Mouse (Mus musculus) megakaryocyte, adult 5-6 weeks (primary cell): Measurements from ENCODE around the gene Rtn1. TPM values are rescaled to one million over a fixed set of nuclear protein-coding genes. Genes with fewer than 3 reads are reported as not detected.

Experiments used
- ATAC-seq: 2 replicates; pipeline ENCODE4 v1.8.0; 2016; ENCODE audit warnings: mild to moderate bottlenecking, inconsistent platforms; ENCODE audit not compliant: poor library complexity, severe bottlenecking
- total RNA-seq, 2 experiments: library from RNA; stranded (forward) in 1 of 2; stranded (reverse) in 1 of 2; fragments of 153-499, 151-499 nt in 1 of 2; fragments of 221-1000, 200-1000 nt in 1 of 2; gene quantifications; 2 replicates each; pipeline versions ENCODE4 v1.2.3 to v1.2.4; 2015 to 2017

Rtn1 gene
- total RNA-seq, 2 experiments from 2014 or later: 2.1 to 8.9 TPM

- ATAC-seq: no peak
Observed at GRCm38 (mm10) chr12:72234151-72234550, 174.7 kb downstream of the Rtn1 start.

- no peak for ATAC-seq
Observed at GRCm38 (mm10) chr12:72232826-72233790, 175.7 kb downstream of the Rtn1 start.

GRCm38 (mm10) chr12:72232176-72232575, 176.7 kb downstream of the Rtn1 start:
- no peak for ATAC-seq

GRCm38 (mm10) chr12:72229451-72230196, 179.2 kb downstream of the Rtn1 start:
- no peak for ATAC-seq

GRCm38 (mm10) chr12:72227731-72228130, 181.1 kb downstream of the Rtn1 start:
- no peak for ATAC-seq

GRCm38 (mm10) chr12:72225371-72225770, 183.5 kb downstream of the Rtn1 start:
- ATAC-seq: no peak

- no peak for ATAC-seq
Observed at GRCm38 (mm10) chr12:72223557-72224102, 185.2 kb downstream of the Rtn1 start.

GRCm38 (mm10) chr12:72213554-72213953, 195.3 kb downstream of the Rtn1 start:
- no peak for ATAC-seq

- no peak for ATAC-seq
Observed at GRCm38 (mm10) chr12:72200828-72201227, 208.0 kb downstream of the Rtn1 start.

GRCm38 (mm10) chr12:72197925-72198486, 210.8 kb downstream of the Rtn1 start:
- ATAC-seq: no peak

GRCm38 (mm10) chr12:72197434-72197833, 211.4 kb downstream of the Rtn1 start:
- ATAC-seq: no peak

GRCm38 (mm10) chr12:72184929-72185328, 223.9 kb downstream of the Rtn1 start, which contains the start of gene Ccdc175:
Gene Ccdc175 (minus strand): TSS chr12:72185029.
- ATAC-seq: no peak

GRCm38 (mm10) chr12:72179561-72179960, 229.3 kb downstream of the Rtn1 start:
- no peak for ATAC-seq

GRCm38 (mm10) chr12:72178322-72178721, 230.5 kb downstream of the Rtn1 start:
- no peak for ATAC-seq

Other genes starting within 250 kb of the Rtn1 start
- gene Ccdc175, start 224.0 kb downstream of the Rtn1 start, total RNA-seq (2015): not detected in 2 replicates
- gene Ccdc175, start 224.0 kb downstream of the Rtn1 start, total RNA-seq (2017): not detected in 2 replicates
- gene Lrrc9, start 32.8 kb upstream of the Rtn1 start, total RNA-seq (2015): not detected in 2 replicates
- 0.15 and 0.45 TPM in 2 replicates for gene Lrrc9, start 32.8 kb upstream of the Rtn1 start, total RNA-seq (2017)
- gene Pcnx4, start 127.3 kb upstream of the Rtn1 start, total RNA-seq (2015): 1.5 TPM in 2 replicates
- gene Pcnx4, start 127.3 kb upstream of the Rtn1 start, total RNA-seq (2017): 0.24 and 0.95 TPM in 2 replicates
- gene Gm4756, start 240.6 kb upstream of the Rtn1 start, total RNA-seq (2015): not detected in 2 replicates
- not detected in 2 replicates for gene Gm4756, start 240.6 kb upstream of the Rtn1 start, total RNA-seq (2017)